Mouse (Mus musculus) heart, postnatal 36 days (tissue): Measurements from ENCODE around the gene Prkaca. TPM values are rescaled to one million over a fixed set of nuclear protein-coding genes. Genes with fewer than 3 reads are reported as not detected.
"Not testable (repeated sequence)": the region's sequence is repeated elsewhere in the genome, so short reads cannot be mapped to it uniquely, and the experiment has no call there.

ENCODE experiments used
- DNase-seq, 2 experiments: peaks; one replicate each; pipeline ENCODE4 v3.0.0; 2021 to 2022
- intact Hi-C: fragments of 180-260 bp; cut with DNase I; formaldehyde crosslinking; loops from one replicate; pipeline ENCODE4 v1.15.1; 2025
- total RNA-seq, 2 experiments: library from RNA; stranded (reverse); gene quantifications; 2 replicates each; pipeline ENCODE4 v1.2.3; 2021

Gene Prkaca
- total RNA-seq, 2 experiments from 2014 or later: 336 to 360 TPM

- intact Hi-C loops: loop anchor here (5.0 kb wide), 2 partner anchors 41 to 101 kb away; partner anchors contain the start of genes Asf1b and Gm10644
- peak; percentile 57 to 63 for DNase-seq
Observed at GRCm38 (mm10) chr8:83998231-83999056, 25.7 kb downstream of the Prkaca start.

GRCm38 (mm10) chr8:83999057-83999705, 26.4 kb downstream of the Prkaca start:
- intact Hi-C loops: loop anchor here (5.0 kb wide), 2 partner anchors 42 to 102 kb away; partner anchors contain the start of genes Asf1b and Gm10644
- DNase-seq: no peak

- DNase-seq: no peak
- intact Hi-C loops: loop anchor here (5.0 kb wide), 2 partner anchors 43 to 103 kb away; partner anchors contain the start of genes Asf1b and Gm10644
Observed at GRCm38 (mm10) chr8:83999825-84000224, 27.0 kb downstream of the Prkaca start.

GRCm38 (mm10) chr8:84001281-84002000, 28.6 kb downstream of the Prkaca start, which contains the start of gene 1700067K01Rik:
Gene 1700067K01Rik, plus strand, starts transcription at chr8:84001502.
- intact Hi-C loops: no loop called here
- no peak for DNase-seq

- DNase-seq: no peak
- intact Hi-C loops: no loop called here
Observed at GRCm38 (mm10) chr8:84002957-84003611, 30.3 kb downstream of the Prkaca start.

GRCm38 (mm10) chr8:84003612-84004246, 30.9 kb downstream of the Prkaca start:
- intact Hi-C loops: loop anchor here (2.0 kb wide), 1 partner anchor 63 kb away; the partner anchor contains the start of gene Rfx1
- no peak for DNase-seq

- intact Hi-C loops: loop anchor here (2.0 kb wide), 1 partner anchor 62 kb away; the partner anchor contains the start of gene Rfx1
- peak; percentile 93 to 94 for DNase-seq
Observed at GRCm38 (mm10) chr8:84004533-84005201, 31.9 kb downstream of the Prkaca start.

- intact Hi-C loops: loop anchor here (2.0 kb wide), 1 partner anchor 61 kb away; the partner anchor contains the start of gene Rfx1
- not testable (repeated sequence) for DNase-seq
Observed at GRCm38 (mm10) chr8:84005502-84005901, 32.7 kb downstream of the Prkaca start.

- no peak for DNase-seq
- intact Hi-C loops: no loop called here
Observed at GRCm38 (mm10) chr8:84008362-84008761, 35.6 kb downstream of the Prkaca start.

- DNase-seq: peak; percentile 90 to 92
- intact Hi-C loops: loop anchor here (5.0 kb wide), 1 partner anchor 347 kb away; no protein-coding TSS in a partner anchor
Observed at GRCm38 (mm10) chr8:84009876-84010275, 37.1 kb downstream of the Prkaca start.

GRCm38 (mm10) chr8:84010625-84011611, 38.1 kb downstream of the Prkaca start:
- intact Hi-C loops: loop anchor here (5.0 kb wide), 1 partner anchor 346 kb away; no protein-coding TSS in a partner anchor
- peak; percentile 86 to 87 for DNase-seq

- intact Hi-C loops: loop anchor here (5.0 kb wide), 1 partner anchor 345 kb away; no protein-coding TSS in a partner anchor
Observed at GRCm38 (mm10) chr8:84011705-84012498, 39.1 kb downstream of the Prkaca start, which contains the start of gene 2210011C24Rik. Gene 2210011C24Rik, minus strand, starts transcription at chr8:84012171.

GRCm38 (mm10) chr8:84012499-84013165, 39.8 kb downstream of the Prkaca start:
- DNase-seq: peak in 1 of 2 experiments; percentile 36
- intact Hi-C loops: loop anchor here (5.0 kb wide), 1 partner anchor 345 kb away; no protein-coding TSS in a partner anchor

More at GRCm38 (mm10) chr8:84011705-84012498, 39.1 kb downstream of the Prkaca start, which contains the start of gene 2210011C24Rik:
- DNase-seq: peak in 1 of 2 experiments; percentile 21

GRCm38 (mm10) chr8:84015833-84016232, 43.0 kb downstream of the Prkaca start:
- no peak for DNase-seq
- intact Hi-C loops: no loop called here

GRCm38 (mm10) chr8:84019738-84020137, 46.9 kb downstream of the Prkaca start:
- DNase-seq: no peak
- intact Hi-C loops: no loop called here

GRCm38 (mm10) chr8:84021096-84021495, 48.3 kb downstream of the Prkaca start, which contains the start of gene Palm3:
Gene Palm3, plus strand, starts transcription at chr8:84021471.
- intact Hi-C loops: no loop called here
- no peak for DNase-seq
